Mouse (Mus musculus): ENCODE measurements around the gene Pdc. TPM values are rescaled to one million over a fixed set of nuclear protein-coding genes. Genes with fewer than 3 reads are reported as not detected.

Gene Pdc
- total and polyA plus RNA-seq, 2 experiments: not detected

DNA sequence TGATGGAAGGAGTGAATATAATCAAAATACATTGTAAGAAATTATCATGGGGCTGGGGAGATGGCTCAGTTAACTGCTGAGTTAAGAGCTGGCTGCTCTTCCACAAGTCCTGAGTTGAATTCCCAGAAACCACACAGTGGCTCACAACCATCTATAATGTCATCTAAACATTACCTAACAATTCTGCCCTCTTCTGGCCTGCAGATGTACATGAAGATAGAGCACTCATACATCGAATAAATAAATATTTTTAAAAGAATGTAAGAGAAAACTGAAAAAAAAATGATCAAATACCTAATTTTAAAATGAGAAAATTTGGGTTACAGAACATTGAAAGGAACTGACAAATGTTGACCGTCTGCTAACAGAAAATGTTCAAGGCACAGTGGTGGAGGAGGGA, 55.0 kb downstream of the Pdc start:
- H3K9ac ChIP-seq (ENCODE audit: low read depth, low read length): no peak overlapping the region
- no peak for DNase-seq (ENCODE audit: extremely low read depth, low read depth, low spot score)
- H3K27me3 ChIP-seq (ENCODE audit: control insufficient read depth, insufficient read depth, low read length): no peaks in the 10 kb centered on the region
- no peaks in the 10 kb centered on the region for H3K4me1 ChIP-seq (ENCODE audit: control insufficient read depth, insufficient read depth, low read length)
- TF ChIP-seq CTCF (IDR thresholded peaks at IDR 0.05; ENCODE audit: low read depth, low read length): no peak
- no peak for TF ChIP-seq POLR2A (IDR thresholded peaks at IDR 0.05; ENCODE audit: extremely low read depth, insufficient read depth, low read length)
- H3K36me3 ChIP-seq (ENCODE audit: control insufficient read depth, insufficient read depth, low read length): peaks cover 36% of the 10 kb centered on the region
- no peak overlapping the region for H3K27ac ChIP-seq (replicated peaks; ENCODE audit: insufficient read depth, low read depth, low read length)
- 89% methylated on average over 2 of the region's 2 CpGs for WGBS
- no peak overlapping the region for H3K4me3 ChIP-seq (ENCODE audit: insufficient read depth, low read depth, low read length)
- H3K79me2 ChIP-seq (ENCODE audit: control insufficient read depth, insufficient read depth, low read length): no peaks in the 10 kb centered on the region

Other genes starting within 250 kb of the Pdc start
- gene Ptgs2, start 219.4 kb upstream of the Pdc start, total RNA-seq (2014; rRNA removed): not detected in 2 replicates
- not detected in 2 replicates for gene Ptgs2, start 219.4 kb upstream of the Pdc start, polyA plus RNA-seq (2012; rRNA removed)
- 60.0 and 65.8 TPM in 2 replicates for gene Tpr, start 73.4 kb downstream of the Pdc start, total RNA-seq (2014; rRNA removed)
- 20.9 and 22.7 TPM in 2 replicates for gene Tpr, start 73.4 kb downstream of the Pdc start, polyA plus RNA-seq (2012; rRNA removed)
- gene Odr4, start 73.7 kb downstream of the Pdc start, total RNA-seq (2014; rRNA removed): 39.9 and 52.8 TPM in 2 replicates
- gene Odr4, start 73.7 kb downstream of the Pdc start, polyA plus RNA-seq (2012; rRNA removed): 4.0 and 4.7 TPM in 2 replicates
- 19.4 and 25.5 TPM in 2 replicates for gene Prg4, start 146.7 kb downstream of the Pdc start, total RNA-seq (2014; rRNA removed)
- gene Prg4, start 146.7 kb downstream of the Pdc start, polyA plus RNA-seq (2012; rRNA removed): 13.6 and 15.8 TPM in 2 replicates

Measured in liver, adult 2 months (tissue).